ENCODE assay signal across 11 mouse cellular contexts in genomic region chr1:36017656-36018055, GRCm38 (mm10). TPM values are rescaled to one million over a fixed set of nuclear protein-coding genes. Genes with fewer than 3 reads are reported as not detected.
DNase-seq lines count a peak whose midpoint lies in the region; ATAC-seq and TF ChIP-seq lines count a peak whose summit lies in the region.
"Had no signal": no experiment of that assay in that cellular context is flagged by ENCODE, and none has a peak within 500 bp of the region (broad histone marks: within the 10 kb centered on the region; RNA-seq: fewer than 3 reads in every experiment).

No protein-coding gene starts in this region.

- no peak for TF ChIP-seq EP300 in ES-Bruce4 (IDR thresholded peaks at IDR 0.05; ENCODE audit: insufficient read depth, low read depth, low read length)

- TF ChIP-seq POLR2A in ES-Bruce4 (IDR thresholded peaks at IDR 0.05; ENCODE audit: insufficient read depth, low read length) = no peak

- TF ChIP-seq CTCF in forebrain, postnatal 0 days (IDR thresholded peaks at IDR 0.05; ENCODE audit: low read depth) = no peak
- TF ChIP-seq CTCF in intestine, postnatal 0 days (IDR thresholded peaks at IDR 0.05; ENCODE audit: low read depth) = no peak
- TF ChIP-seq CTCF in ES-Bruce4 (IDR thresholded peaks at IDR 0.05; ENCODE audit: low read depth, low read length) = no peak
- TF ChIP-seq CTCF in kidney, postnatal 0 days (IDR thresholded peaks at IDR 0.05; ENCODE audit: low read depth) = no peak

- no peaks in the 10 kb centered on the region; the same call in 1 of the 2 replicates for H3K9me3 ChIP-seq in forebrain, embryonic 11.5 days (ENCODE audit: control insufficient read depth, low read length)
- H3K9me3 ChIP-seq in forebrain, postnatal 0 days (ENCODE audit: low read length) = no peaks in the 10 kb centered on the region
- H3K9me3 ChIP-seq in intestine, embryonic 15.5 days = no peaks in the 10 kb centered on the region
- no peaks in the 10 kb centered on the region for H3K9me3 ChIP-seq in intestine, postnatal 0 days (ENCODE audit: control insufficient read depth)
- H3K9me3 ChIP-seq in ES-Bruce4 (replicated peaks; ENCODE audit: control insufficient read depth, insufficient read depth, low read length, poor library complexity, severe bottlenecking) = peaks cover 4% of the 10 kb centered on the region; the same call in 1 of the 2 replicates
- no peaks in the 10 kb centered on the region for H3K9me3 ChIP-seq in kidney, postnatal 0 days (replicated peaks; ENCODE audit: low read length)
- H3K9me3 ChIP-seq: midbrain, embryonic 15.5 days had no signal

- H3K27ac ChIP-seq in forebrain, embryonic 11.5 days (ENCODE audit: low read depth, low read length) = 0 out of 2 replicates have a peak overlapping the region, but pooled peaks have one; percentile 31
- H3K27ac ChIP-seq in forebrain, postnatal 0 days (ENCODE audit: low read depth, low read length) = no peak overlapping the region
- H3K27ac ChIP-seq in intestine, embryonic 15.5 days = 0 out of 2 replicates have a peak overlapping the region, but pooled peaks have one; percentile 17
- no peak overlapping the region for H3K27ac ChIP-seq in intestine, postnatal 0 days (ENCODE audit: low read depth, low read length)
- H3K27ac ChIP-seq in ES-Bruce4 (ENCODE audit: insufficient read depth, low read length) = peak overlapping the region; percentile 99
- peak overlapping the region; percentile 55 for H3K27ac ChIP-seq in kidney, postnatal 0 days
- H3K27ac ChIP-seq: midbrain, embryonic 15.5 days had no signal

- WGBS in forebrain, embryonic 11.5 days = 49% methylated on average over 3 of the region's 3 CpGs
- WGBS in forebrain, postnatal 0 days = 54% methylated on average over 3 of the region's 3 CpGs
- 46% methylated on average over 3 of the region's 3 CpGs for WGBS in intestine, embryonic 15.5 days
- 63% methylated on average over 3 of the region's 3 CpGs for WGBS in intestine, postnatal 0 days
- 34% methylated on average over 3 of the region's 3 CpGs for WGBS in kidney, postnatal 0 days

- H3K36me3 ChIP-seq in forebrain, embryonic 11.5 days (ENCODE audit: control insufficient read depth, insufficient read depth, low read length) = no peaks in the 10 kb centered on the region
- H3K36me3 ChIP-seq in forebrain, postnatal 0 days (ENCODE audit: insufficient read depth) = no peaks in the 10 kb centered on the region
- H3K36me3 ChIP-seq in intestine, embryonic 15.5 days = no peaks in the 10 kb centered on the region
- no peaks in the 10 kb centered on the region for H3K36me3 ChIP-seq in intestine, postnatal 0 days (ENCODE audit: control insufficient read depth, insufficient read depth)
- H3K36me3 ChIP-seq in ES-Bruce4 (ENCODE audit: control insufficient read depth, insufficient read depth, low read length, poor library complexity, severe bottlenecking) = no peaks in the 10 kb centered on the region
- H3K36me3 ChIP-seq in kidney, postnatal 0 days (ENCODE audit: insufficient read depth, low read length) = no peaks in the 10 kb centered on the region
- H3K36me3 ChIP-seq: midbrain, embryonic 15.5 days had no signal

- no peak overlapping the region for H3K4me3 ChIP-seq in forebrain, embryonic 11.5 days (ENCODE audit: low read depth, low read length)
- no peak overlapping the region for H3K4me3 ChIP-seq in forebrain, postnatal 0 days (ENCODE audit: low read depth, low read length)
- H3K4me3 ChIP-seq in intestine, embryonic 15.5 days (replicated peaks) = no peak overlapping the region
- H3K4me3 ChIP-seq in intestine, postnatal 0 days (ENCODE audit: low read depth, low read length) = no peak overlapping the region
- H3K4me3 ChIP-seq in ES-Bruce4 (ENCODE audit: low read depth, low read length) = no peak overlapping the region
- no peak overlapping the region for H3K4me3 ChIP-seq in kidney, postnatal 0 days (replicated peaks; ENCODE audit: low read depth, low read length)
- H3K4me3 ChIP-seq: midbrain, embryonic 15.5 days had no signal

- H3K27me3 ChIP-seq in forebrain, embryonic 11.5 days (ENCODE audit: control insufficient read depth, insufficient read depth, low read length) = no peaks in the 10 kb centered on the region
- H3K27me3 ChIP-seq in forebrain, postnatal 0 days (ENCODE audit: insufficient read depth, low read length) = no peaks in the 10 kb centered on the region
- no peaks in the 10 kb centered on the region for H3K27me3 ChIP-seq in intestine, embryonic 15.5 days (replicated peaks)
- H3K27me3 ChIP-seq in intestine, postnatal 0 days (replicated peaks; ENCODE audit: control insufficient read depth, insufficient read depth, low read length) = no peaks in the 10 kb centered on the region
- no peaks in the 10 kb centered on the region for H3K27me3 ChIP-seq in ES-Bruce4 (ENCODE audit: control insufficient read depth, insufficient read depth, low read length, poor library complexity, severe bottlenecking)
- no peaks in the 10 kb centered on the region for H3K27me3 ChIP-seq in kidney, postnatal 0 days (ENCODE audit: insufficient read depth, low read length)
- H3K27me3 ChIP-seq: midbrain, embryonic 15.5 days had no signal

- ATAC-seq in forebrain, embryonic 11.5 days (replicated peaks; ENCODE audit: low FRiP score) = no peak
- no peak for ATAC-seq in forebrain, postnatal 0 days
- no peak for ATAC-seq in intestine, embryonic 15.5 days
- ATAC-seq in intestine, postnatal 0 days = no peak
- ATAC-seq in kidney, postnatal 0 days (replicated peaks; ENCODE audit: low FRiP score, low read depth) = no peak
- ATAC-seq: midbrain, embryonic 15.5 days had no signal

- no peak overlapping the region for H3K9ac ChIP-seq in forebrain, embryonic 11.5 days (ENCODE audit: low read length)
- H3K9ac ChIP-seq in forebrain, postnatal 0 days = no peak overlapping the region
- H3K9ac ChIP-seq in intestine, embryonic 15.5 days = no peak overlapping the region
- H3K9ac ChIP-seq in intestine, postnatal 0 days (ENCODE audit: low read depth, low read length) = no peak overlapping the region
- H3K9ac ChIP-seq in ES-Bruce4 (ENCODE audit: low read depth, poor library complexity, severe bottlenecking) = peak overlapping the region; percentile 60
- no peak overlapping the region for H3K9ac ChIP-seq in kidney, postnatal 0 days (ENCODE audit: low read depth, low read length)
- H3K9ac ChIP-seq: midbrain, embryonic 15.5 days had no signal

- DNase-seq in forebrain, embryonic 11.5 days (ENCODE audit: low spot score) = no peak
- DNase-seq in forebrain, postnatal 0 days = no peak
- DNase-seq in kidney, postnatal 0 days (ENCODE audit: low spot score) = no peak
- no peak for DNase-seq in thymus, postnatal 36 days
- no peak for DNase-seq in cerebellum, postnatal 25 days
- DNase-seq: cerebellum, adult 11-12 months; spleen, adult 18-20 months had no signal

- H3K4me2 ChIP-seq in forebrain, embryonic 11.5 days (ENCODE audit: low read depth, low read length, severe bottlenecking) = no peak overlapping the region
- H3K4me2 ChIP-seq in forebrain, postnatal 0 days (ENCODE audit: low read depth) = no peak overlapping the region
- H3K4me2 ChIP-seq in intestine, embryonic 15.5 days (replicated peaks) = no peak overlapping the region
- no peak overlapping the region for H3K4me2 ChIP-seq in intestine, postnatal 0 days (replicated peaks; ENCODE audit: low read depth)
- H3K4me2 ChIP-seq in kidney, postnatal 0 days (ENCODE audit: low read length) = no peak overlapping the region
- H3K4me2 ChIP-seq: midbrain, embryonic 15.5 days had no signal

- peaks cover 12% of the 10 kb centered on the region for H3K4me1 ChIP-seq in forebrain, embryonic 11.5 days (replicated peaks; ENCODE audit: control insufficient read depth, insufficient read depth, low read length)
- no peaks in the 10 kb centered on the region; the same call in 1 of the 2 replicates for H3K4me1 ChIP-seq in forebrain, postnatal 0 days (ENCODE audit: insufficient read depth)
- H3K4me1 ChIP-seq in intestine, embryonic 15.5 days (replicated peaks) = peaks cover 7% of the 10 kb centered on the region
- no peaks in the 10 kb centered on the region for H3K4me1 ChIP-seq in intestine, postnatal 0 days (replicated peaks; ENCODE audit: control insufficient read depth, insufficient read depth, low read length)
- H3K4me1 ChIP-seq in ES-Bruce4 (ENCODE audit: control insufficient read depth, insufficient read depth, low read length) = peaks cover 12% of the 10 kb centered on the region
- peaks cover 24% of the 10 kb centered on the region for H3K4me1 ChIP-seq in kidney, postnatal 0 days (replicated peaks; ENCODE audit: insufficient read depth, low read length)

RNA-seq across cellular contexts. Expression of gene Hs6st1, which starts 50.5 kb away (rescaled TPM):
- 14.9 and 17.3 TPM in 2 replicates for polyA plus RNA-seq in forebrain, embryonic 11.5 days (2014; fragmentation: Nextera tagmentation; extraction: Ambion mirVana)
- 52.5 and 61.1 TPM in 2 replicates for total RNA-seq in forebrain, postnatal 0 days (2014; rRNA removed)
- 13.9 and 16.6 TPM in 2 replicates for polyA plus RNA-seq in forebrain, postnatal 0 days (2015; fragmentation: Nextera tagmentation; extraction: Ambion mirVana)
- polyA plus RNA-seq in intestine, embryonic 15.5 days (2015; fragmentation: Nextera tagmentation; extraction: Ambion mirVana) = 10.6 TPM in 2 replicates
- polyA plus RNA-seq in intestine, postnatal 0 days (2015; fragmentation: Nextera tagmentation; extraction: Ambion mirVana) = 6.4 and 6.7 TPM in 2 replicates
- polyA plus RNA-seq in ES-Bruce4 (2011; ENCODE audit: insufficient read depth, insufficient read length, low read depth, missing spikeins) = 75.6 and 79.2 TPM in 2 replicates
- polyA plus RNA-seq in kidney, postnatal 0 days (2015; fragmentation: Nextera tagmentation; extraction: Ambion mirVana) = 13.7 and 23.6 TPM in 2 replicates

Comparison
In these comparisons a context has a peak if more than half of its experiments do, and no peak if none do; other contexts are left out.
1. H3K27ac ChIP-seq: peak in forebrain, embryonic 11.5 days (single experiment), intestine, embryonic 15.5 days (single experiment), ES-Bruce4 (single experiment) and kidney, postnatal 0 days (single experiment); none in forebrain, postnatal 0 days (single experiment) and intestine, postnatal 0 days (single experiment).